Mouse (Mus musculus) urinary bladder, adult 2 months (tissue): ENCODE data around the gene Rab3b. TPM values are rescaled to one million over a fixed set of nuclear protein-coding genes. Genes with fewer than 3 reads are reported as not detected.

ENCODE experiments used
- DNase-seq: peaks from one replicate; pipeline ENCODE4 v3.0.0; 2022; ENCODE audit warnings: low spot score
- polyA plus RNA-seq: library from polyadenylated mRNA; depleted of rRNA; stranded (reverse); fragments of >200 nt; gene quantifications from 2 replicates; pipeline ENCODE4 v1.2.3, GENCODE M21; 2012; rRNA removed

The Rab3b gene
- polyA plus RNA-seq, 1 experiment = 3.3 TPM

DNA sequence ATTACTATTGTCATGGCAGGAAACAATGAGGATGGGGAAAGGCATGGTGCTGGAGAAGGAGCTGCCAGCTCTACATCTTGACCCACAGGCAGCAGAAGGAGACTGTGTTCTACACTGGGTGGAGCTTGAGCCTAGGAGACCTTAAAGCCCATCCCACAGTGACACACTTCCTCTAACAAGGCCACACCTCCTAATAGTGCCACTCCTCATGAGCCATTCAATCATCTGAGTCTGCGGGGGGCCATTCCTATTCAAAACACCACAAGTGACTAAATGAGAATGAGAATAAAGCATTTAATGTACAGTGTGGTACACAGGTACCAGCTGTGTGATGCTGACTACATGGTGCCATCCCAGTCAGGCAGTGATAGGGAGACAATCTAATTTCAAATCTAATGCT, 71.3 kb downstream of the Rab3b start:
- no peak for DNase-seq

DNA sequence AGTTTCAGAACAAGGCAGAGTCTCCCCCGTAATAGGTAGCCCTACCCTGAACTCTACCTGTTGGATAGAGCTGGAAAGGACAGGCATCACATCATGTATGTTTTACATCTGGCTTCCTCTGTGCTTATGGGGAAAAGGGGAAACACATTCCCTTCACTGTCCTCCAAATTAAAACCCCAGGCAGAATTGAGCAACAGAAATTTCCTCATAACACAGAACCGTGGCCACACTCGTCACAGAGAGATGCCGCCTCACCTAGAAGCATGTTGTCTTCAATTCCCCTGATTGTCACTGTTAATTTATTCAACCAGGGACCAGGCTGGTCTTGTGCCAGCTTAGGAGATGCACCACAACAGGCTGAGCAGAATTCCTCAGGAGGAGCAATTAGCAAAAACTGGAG, 72.8 kb downstream of the Rab3b start:
- DNase-seq = no peak

DNA sequence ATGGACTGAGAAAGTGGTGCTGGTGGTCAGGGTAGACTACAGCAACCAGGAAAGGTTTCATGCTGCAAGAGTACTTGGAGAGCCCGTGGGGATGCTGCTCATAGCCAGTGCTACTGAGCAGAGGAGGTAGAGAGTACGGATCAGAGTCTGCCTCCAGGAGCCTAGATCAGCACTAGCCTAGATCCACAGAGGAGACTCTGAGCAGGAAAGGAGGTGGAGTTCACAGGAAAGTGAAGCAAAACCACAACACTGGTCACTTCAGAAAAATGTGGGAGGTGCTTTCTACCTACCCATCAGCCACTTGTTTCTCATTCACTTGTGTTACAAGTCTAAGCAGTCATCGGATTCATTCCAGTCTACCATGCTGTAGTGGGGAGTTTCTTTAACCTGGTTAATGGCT, 80.8 kb downstream of the Rab3b start:
- DNase-seq = no peak

DNA sequence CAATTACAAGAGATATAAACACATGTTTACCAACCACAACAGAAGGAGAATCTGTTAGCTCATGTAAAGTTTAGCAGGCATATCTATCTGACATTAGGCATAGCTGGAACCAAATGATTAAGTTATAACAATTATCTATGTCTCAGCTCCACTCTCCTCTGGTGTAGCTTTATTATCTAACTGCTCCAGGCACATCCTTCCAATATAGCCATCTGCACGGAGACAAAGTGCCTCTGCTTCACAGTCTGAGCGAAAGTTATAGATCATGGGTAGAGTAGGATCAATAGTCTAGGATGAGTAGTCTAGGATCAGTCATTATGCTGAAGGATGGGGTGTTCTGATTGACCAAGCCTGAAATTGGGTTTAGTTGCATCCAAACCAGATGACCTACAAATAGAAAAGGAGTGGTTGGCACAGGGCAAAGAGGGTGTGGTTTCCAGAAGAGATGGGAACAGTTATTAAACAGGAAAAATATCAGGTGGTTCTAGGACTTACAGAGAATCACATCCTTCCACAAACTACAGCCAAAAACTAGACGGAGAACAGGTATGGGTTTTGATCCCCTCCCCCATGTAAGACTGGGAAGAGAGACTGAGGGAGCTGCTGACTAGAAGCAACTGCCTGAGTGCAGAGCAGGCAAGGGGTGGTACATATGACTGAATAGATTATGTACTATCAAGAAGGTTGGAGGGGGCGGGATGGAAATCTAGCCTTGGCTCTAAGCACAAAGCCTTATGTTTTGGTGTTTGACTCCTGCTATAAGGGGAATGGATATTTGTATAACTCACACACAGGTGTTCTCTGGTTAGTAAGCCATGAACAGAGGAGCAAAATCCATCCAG, 82.0 kb downstream of the Rab3b start:
- DNase-seq = no peak

DNA sequence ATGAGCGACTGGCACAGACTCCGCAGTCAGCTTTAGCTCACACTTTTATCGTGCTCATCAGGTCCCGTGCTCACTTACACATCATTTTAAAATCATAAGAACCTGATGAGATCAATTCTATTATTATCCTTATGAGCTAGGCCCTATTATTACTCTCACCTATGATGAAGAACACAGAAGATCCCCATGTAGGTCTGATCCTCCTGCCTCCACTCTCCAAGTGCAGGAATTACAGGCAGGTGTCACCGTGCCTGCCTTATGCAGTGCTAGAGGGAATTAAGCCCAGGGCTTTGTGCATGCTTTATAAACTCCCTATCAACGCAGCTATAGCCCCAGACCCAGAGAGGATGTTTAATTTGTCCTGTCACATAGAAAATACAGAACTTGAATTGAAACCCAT, 84.2 kb downstream of the Rab3b start:
- DNase-seq = no peak

DNA sequence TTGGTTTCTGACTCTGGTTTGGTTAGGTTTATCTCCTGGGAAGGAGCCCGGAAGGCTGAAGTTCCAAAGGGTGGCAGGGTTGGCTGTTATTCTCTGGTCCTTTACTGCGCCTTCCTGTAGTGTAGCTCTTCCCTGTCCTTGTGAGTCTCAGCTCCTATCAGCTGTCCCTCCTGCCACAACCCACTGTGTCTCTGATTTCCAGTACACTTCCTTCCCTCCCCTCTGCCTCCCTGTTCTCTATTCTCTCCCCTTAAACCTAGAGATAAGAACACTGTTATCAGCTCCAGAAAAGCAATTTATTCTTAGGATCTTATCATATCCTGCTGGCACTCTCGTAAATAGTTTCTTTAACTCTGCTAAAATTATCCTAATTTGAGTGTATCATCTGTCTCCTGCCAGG, 90.7 kb downstream of the Rab3b start:
- no peak for DNase-seq

DNA sequence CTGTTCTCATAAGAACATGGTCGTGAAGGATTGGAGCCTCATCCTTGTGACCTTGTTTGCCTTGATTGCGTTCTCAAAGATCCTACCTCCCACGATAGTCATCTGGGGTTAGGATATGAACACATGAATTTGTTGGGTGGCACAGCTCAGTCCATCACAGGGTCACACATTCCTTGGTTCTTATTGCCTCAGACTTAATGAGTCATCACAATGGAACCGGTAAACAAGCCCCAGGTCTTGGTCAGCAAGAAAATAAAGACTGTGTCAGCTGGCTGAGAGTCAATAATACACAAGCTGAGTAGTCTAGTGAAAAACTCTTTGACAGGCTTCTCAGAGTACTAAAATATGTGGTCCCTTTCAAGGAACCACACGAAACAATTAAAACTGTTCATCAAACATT, 92.2 kb downstream of the Rab3b start:
- no peak for DNase-seq

DNA sequence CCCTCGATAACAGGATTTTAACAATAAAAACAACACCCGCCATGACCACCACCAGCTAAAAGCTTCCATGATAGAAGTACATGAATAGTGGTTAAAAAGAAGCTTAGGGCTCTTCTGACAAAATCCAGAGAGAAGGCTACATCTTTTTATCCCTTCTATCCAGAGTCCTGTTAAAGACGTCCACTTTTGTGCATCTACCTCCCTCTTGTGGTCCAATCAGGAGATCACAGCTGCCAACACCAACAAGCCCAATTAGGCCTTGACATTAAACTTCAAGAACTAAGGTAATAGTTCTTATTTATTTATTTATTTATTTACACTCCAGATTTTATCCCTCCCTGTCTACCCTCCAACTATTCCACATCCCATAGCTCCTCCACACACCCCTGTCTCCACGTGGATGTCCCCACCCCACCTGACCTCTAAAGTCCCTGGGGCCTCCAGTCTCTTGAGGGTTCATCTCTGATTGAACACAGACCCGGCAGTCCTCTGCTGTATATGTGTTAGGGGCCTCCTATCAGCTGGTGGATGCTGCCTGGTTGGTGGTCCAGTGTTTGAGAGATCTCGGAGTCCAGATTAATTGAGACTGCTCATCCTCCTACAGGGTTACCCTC, 97.7 kb downstream of the Rab3b start:
- DNase-seq = no peak

DNA sequence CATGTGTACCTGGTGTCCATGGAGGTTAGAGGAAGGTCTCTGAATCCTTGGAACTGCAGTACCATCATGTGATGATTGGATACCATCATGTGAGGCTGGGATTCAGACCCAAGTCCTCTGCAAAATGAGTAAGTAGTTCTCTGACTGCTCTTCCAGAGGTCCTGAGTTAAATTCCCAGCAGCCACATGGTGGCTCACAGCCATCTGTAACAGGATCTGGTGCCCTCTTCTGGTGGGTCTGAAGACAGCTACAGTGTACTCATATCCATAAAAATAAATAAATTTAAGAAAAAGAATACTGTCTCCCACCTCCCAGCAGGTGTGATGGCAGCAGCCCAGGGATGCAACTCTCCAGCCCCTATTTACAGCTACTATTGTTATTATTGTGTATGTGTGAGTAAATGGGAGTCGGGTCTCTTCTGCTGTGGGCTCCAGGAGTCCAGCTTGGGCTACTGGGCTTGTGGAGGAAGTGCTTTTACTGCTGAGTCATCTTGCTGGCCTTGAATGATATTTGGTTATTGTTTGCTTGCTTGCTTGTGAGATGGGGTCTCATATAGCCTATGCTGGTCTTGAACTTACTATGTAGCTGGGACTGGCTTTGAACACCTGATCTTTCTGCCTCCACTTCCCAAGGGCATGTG, 108.1 kb downstream of the Rab3b start:
- DNase-seq = no peak

DNA sequence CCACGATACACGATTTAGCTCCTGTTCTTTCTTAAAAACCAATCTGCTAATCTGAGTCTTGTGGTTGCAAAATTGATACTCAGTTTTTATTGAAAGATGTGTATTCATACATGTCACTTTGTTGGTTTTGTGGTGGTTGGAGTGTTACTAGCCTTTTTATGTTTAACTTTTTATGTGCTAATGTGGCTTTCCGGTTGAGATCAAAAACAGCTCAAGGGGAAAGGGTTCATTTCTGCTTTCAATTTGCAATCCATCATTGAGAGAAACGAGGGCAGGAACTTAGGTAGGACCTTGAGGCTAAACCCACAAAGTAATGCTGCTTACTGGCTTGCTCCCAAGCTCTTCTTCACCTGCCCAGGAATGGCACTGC, 108.6 kb downstream of the Rab3b start:
- DNase-seq = no peak

DNA sequence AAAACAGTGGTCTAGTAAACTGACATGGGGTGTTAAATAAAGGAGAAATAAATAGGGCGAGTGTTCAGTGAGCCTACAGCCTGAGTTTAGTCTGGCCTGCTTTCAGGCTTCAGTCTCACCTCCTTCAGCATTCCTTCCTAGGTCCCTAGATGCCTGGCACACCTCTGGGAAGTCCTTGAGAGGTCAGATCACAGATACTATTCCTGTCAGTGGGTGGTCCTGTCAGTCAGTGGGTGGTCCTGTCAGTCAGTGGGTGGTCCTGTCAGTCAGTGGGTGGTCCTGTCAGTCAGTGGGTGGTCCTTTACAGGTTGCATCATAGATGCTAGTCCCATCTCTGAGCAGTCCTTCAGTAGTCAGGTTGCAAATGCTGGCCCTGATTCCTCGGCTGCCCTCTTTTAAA, 110.6 kb downstream of the Rab3b start:
- DNase-seq = no peak

DNA sequence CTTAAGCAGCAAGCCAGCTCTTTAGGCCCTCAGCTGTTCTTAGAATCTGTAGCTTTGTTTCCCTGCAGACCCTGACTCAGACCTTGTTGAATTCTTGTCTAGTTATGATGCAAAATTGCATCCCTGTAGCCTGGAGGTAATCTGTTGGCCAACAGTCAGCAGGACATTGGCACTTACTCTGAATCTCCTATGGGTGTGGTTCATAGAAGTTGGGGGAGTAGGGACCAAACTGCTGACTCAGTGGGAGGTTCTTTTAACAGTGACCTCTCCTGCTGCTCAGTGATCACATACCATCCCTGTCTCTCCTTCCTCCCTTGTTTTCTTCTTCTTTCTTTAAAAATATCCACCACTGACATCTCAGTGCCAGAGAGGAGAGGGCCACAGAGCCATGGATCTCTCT, 111.2 kb downstream of the Rab3b start:
- no peak for DNase-seq

DNA sequence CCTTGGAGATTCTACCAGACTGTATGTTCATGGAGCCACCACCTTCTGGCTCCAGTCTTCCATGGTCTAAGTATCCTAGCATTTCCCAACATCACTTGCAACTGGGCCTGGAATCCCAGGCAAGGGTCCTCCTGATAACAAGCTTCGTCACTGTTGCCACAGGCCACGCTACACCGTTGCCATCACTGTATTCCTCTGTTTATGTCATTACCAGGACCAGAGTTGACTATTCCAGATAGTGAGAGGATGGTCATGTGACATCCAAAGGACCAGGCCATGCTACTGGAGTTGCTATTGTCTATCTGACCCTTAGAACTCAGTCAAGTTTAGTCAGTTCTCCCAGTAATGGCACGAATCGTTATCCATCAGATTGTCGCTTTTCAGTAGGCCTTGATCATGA, 111.7 kb downstream of the Rab3b start:
- no peak for DNase-seq

DNA sequence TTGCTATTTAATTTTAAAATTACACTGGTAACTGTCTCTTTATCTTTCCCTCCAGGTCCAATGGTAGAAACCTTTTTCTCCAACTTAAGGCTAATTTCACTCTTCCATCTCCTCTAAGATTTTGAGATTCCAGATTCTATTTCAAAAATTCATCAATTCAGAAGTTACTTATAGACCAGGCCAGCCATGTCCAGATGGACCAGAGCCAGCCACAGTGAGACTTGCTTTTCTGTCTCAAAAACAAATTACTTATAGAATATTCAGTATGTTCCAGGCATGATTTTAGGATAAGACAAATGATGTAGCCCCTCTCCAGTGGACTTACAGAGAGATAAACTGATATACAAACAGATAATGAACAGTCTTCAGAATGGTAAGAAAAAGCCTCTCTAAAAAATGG, 112.9 kb downstream of the Rab3b start:
- DNase-seq = no peak

Other genes starting within 250 kb of the Rab3b start
- 0.12 and 0.13 TPM in 2 replicates for gene 3110021N24Rik, start 159.4 kb upstream of the Rab3b start, polyA plus RNA-seq
- 5.0 and 7.6 TPM in 2 replicates for gene Zfyve9, start 98.3 kb upstream of the Rab3b start, polyA plus RNA-seq
- gene Btf3l4, start 45.4 kb upstream of the Rab3b start, polyA plus RNA-seq = 80.4 and 89.7 TPM in 2 replicates
- 41.7 and 46.7 TPM in 2 replicates for gene Txndc12, start 44.5 kb upstream of the Rab3b start, polyA plus RNA-seq
- gene Kti12, start 31.3 kb upstream of the Rab3b start, polyA plus RNA-seq = 22.8 and 26.0 TPM in 2 replicates
- 0.15 TPM in 1 of 2 replicates, not detected in the other for gene A730015C16Rik, start 30.4 kb upstream of the Rab3b start, polyA plus RNA-seq
- 101 and 111 TPM in 2 replicates for gene Nrd1, start 121.6 kb downstream of the Rab3b start, polyA plus RNA-seq